Mouse (Mus musculus): Measurements from ENCODE around the gene Lamc3. TPM values are rescaled to one million over a fixed set of nuclear protein-coding genes. Genes with fewer than 3 reads are reported as not detected.

Gene Lamc3
- polyA plus RNA-seq, 1 experiment from 2014 or later, result 0.34 TPM

DNA sequence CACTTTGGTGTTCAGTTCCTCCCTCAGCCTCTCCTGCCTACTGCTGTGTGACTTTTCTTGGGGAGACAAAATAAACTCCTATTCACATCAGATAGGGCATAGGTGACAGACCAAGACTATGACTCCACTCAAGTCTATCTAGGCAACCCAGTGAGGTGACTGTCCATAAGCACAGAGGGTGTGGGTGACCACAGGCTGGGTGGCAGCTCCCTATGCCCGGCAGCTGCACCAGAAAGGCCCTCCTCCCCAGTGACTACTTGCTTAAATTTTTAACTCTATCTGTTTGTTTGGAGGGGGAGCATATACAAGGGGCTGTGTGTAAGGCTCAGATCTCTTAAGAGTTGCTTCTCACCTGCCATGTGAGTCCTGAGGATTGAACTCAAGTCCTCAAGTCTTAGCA is 24.2 kb upstream of the Lamc3 start:
- H3K27me3 ChIP-seq, result peaks cover 15% of the 10 kb centered on the region
- H3K4me1 ChIP-seq, result peaks cover 28% of the 10 kb centered on the region
- H3K4me3 ChIP-seq, result no peak overlapping the region
- no peaks in the 10 kb centered on the region for H3K36me3 ChIP-seq
- no peak overlapping the region for H3K27ac ChIP-seq
- no peak for ATAC-seq (ENCODE audit: low FRiP score, low read depth)
- no peak overlapping the region for H3K4me2 ChIP-seq (replicated peaks)
- no peaks in the 10 kb centered on the region for H3K9me3 ChIP-seq
- H3K9ac ChIP-seq, result no peak overlapping the region
- WGBS, result 50% methylated on average over 1 of the region's 1 CpGs

DNA sequence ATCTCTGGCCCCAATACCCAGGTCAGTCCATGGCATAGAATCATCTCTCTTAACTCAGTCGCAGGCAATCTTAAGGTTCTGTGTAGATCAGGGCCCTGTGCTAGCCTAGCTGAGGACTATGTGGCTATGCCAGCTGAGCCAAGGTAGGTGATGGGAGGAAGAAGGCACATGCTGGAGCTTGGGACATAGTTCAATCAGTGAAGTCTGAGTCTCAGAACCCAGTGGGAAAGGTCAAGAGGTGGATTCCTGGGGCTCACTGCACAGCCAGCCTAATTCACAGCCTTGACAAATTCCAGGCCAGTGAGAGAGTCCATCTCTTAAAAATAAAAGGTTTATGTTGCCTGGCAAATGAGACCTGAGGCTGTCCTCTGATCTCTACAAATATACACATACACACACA is 23.3 kb upstream of the Lamc3 start:
- no peak overlapping the region for H3K9ac ChIP-seq
- H3K36me3 ChIP-seq, result no peaks in the 10 kb centered on the region
- H3K4me3 ChIP-seq, result no peak overlapping the region
- ATAC-seq (ENCODE audit: low FRiP score, low read depth), result no peak
- WGBS, result 87% methylated on average over 1 of the region's 1 CpGs
- no peak overlapping the region for H3K27ac ChIP-seq
- peaks cover 7% of the 10 kb centered on the region; the same call in 1 of the 2 replicates for H3K27me3 ChIP-seq
- peaks cover 23% of the 10 kb centered on the region for H3K4me1 ChIP-seq
- no peaks in the 10 kb centered on the region for H3K9me3 ChIP-seq
- no peak overlapping the region for H3K4me2 ChIP-seq (replicated peaks)

DNA sequence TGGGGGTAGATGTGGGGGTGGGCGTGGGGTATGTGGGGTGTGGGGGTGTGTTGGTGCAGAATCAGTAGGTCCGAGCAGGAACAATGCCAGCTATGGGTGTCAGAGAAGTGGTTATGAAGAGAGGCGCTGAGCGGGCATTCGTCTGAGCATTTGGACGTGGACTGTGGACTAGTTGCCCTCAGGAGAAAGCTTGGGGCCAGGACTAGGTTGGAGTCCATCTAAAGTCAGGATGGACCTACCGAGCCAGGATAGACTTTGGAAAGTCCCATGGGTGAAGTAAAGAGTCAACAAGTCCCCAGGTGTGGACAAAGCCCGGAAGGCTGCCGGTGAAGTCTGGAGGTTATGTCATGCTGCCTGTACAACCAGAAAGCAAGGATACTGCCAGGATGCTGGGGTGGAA is 22.2 kb upstream of the Lamc3 start:
- no peaks in the 10 kb centered on the region for H3K9me3 ChIP-seq
- WGBS, result 86% methylated on average over 9 of the region's 9 CpGs
- H3K4me1 ChIP-seq, result peaks cover 11% of the 10 kb centered on the region
- H3K36me3 ChIP-seq, result no peaks in the 10 kb centered on the region
- H3K27ac ChIP-seq, result no peak overlapping the region
- no peaks in the 10 kb centered on the region for H3K27me3 ChIP-seq
- no peak for ATAC-seq (ENCODE audit: low FRiP score, low read depth)
- no peak overlapping the region for H3K9ac ChIP-seq
- H3K4me3 ChIP-seq, result no peak overlapping the region
- H3K4me2 ChIP-seq (replicated peaks), result no peak overlapping the region

DNA sequence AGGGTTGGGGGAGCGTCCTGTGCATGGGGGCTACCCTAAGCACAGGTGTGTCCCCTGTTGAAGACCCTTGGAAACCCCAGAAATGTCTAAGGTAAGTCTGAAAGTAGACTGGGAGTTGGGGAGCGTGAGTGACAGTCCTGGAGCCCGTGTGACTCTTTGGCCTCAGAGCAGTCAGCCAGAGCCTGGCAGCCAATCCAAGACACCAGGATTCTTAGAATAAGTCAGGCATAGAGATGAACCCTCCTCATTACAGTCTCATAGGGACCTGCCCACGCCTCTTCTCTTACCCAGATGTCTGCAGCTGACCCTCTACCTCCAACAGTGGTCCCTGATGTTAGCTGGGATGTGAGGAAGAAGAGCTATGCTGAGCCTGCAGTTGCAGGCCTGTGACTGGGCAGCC is 21.8 kb upstream of the Lamc3 start:
- Histone ChIP-seq H3K27me3 (no peaks in the 10 kb centered on the region), H3K9me3 (no peaks in the 10 kb centered on the region), H3K27ac (no peak overlapping the region), H3K4me2 (replicated peaks) (no peak overlapping the region), H3K4me3 (no peak overlapping the region), H3K36me3 (no peaks in the 10 kb centered on the region), H3K4me1 (peaks cover 8% of the 10 kb centered on the region), H3K9ac (no peak overlapping the region)
- 57% methylated on average over 4 of the region's 4 CpGs for WGBS
- ATAC-seq (ENCODE audit: low FRiP score, low read depth), result no peak

DNA sequence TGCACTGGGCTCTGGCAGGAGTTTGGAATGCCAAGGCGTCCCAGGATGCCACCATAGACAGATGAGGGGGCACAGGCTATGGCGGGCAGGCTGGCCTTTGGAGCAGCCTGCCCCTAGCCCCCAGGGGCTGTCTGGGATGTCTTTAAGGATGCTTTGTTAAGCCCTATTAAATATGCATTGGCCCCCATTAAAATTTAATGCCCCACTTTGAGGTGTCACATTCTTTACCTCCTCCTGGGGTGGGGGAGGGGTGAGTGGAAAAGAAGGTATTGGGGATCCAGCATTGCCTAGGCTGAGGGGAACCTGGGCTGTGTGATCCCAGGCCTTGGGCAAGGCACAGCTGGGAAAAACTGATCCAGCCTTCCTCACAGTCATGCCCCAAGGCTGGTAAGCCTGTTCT is 21.3 kb upstream of the Lamc3 start:
- no peak overlapping the region for H3K9ac ChIP-seq
- H3K36me3 ChIP-seq, result no peaks in the 10 kb centered on the region
- no peaks in the 10 kb centered on the region for H3K27me3 ChIP-seq
- H3K4me2 ChIP-seq (replicated peaks), result no peak overlapping the region
- ATAC-seq (ENCODE audit: low FRiP score, low read depth), result no peak
- no peak overlapping the region for H3K27ac ChIP-seq
- 22% methylated on average over 2 of the region's 2 CpGs for WGBS
- no peak overlapping the region for H3K4me3 ChIP-seq
- H3K9me3 ChIP-seq, result no peaks in the 10 kb centered on the region
- peaks cover 8% of the 10 kb centered on the region for H3K4me1 ChIP-seq

DNA sequence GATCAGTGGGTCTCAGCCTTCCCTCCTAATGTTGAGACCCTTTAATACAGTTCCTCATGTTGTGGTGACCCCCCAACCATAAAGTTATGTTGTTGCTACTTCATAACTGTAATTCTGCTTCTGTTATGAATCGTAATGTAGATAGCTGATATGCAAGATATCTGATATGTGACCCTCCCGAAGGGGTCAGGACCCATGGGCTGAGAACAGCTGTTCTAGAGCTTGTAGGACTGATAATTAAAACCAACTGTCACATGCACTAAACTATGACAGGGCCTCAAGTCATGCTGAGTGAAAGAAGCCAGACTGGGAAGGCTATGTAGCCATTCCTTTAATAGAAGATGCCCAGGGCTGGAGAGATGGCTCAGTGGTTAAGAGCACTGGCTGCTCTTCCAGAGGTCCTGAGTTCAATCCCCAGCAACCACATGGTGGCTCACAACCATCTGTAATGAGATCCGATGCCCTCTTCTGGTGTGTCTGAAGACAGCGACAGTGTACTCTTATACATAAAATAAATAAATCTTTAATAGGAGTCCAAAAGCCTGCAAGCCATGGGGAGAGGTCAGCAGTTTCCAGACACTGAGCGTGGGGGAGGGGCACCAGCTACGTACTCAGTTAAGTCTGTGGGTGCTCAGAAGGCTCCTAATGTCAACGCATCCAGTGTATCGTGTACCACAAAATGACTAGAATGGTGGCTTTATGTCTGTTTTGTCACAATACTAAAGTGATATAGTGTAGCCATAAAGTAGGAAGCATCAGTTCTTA is 19.1 kb upstream of the Lamc3 start:
- no peak overlapping the region for H3K27ac ChIP-seq
- no peak overlapping the region for H3K9ac ChIP-seq
- H3K27me3 ChIP-seq, result no peaks in the 10 kb centered on the region
- no peak overlapping the region for H3K4me2 ChIP-seq (replicated peaks)
- H3K4me1 ChIP-seq, result peaks cover 8% of the 10 kb centered on the region
- ATAC-seq (ENCODE audit: low FRiP score, low read depth), result no peak
- H3K36me3 ChIP-seq, result no peaks in the 10 kb centered on the region
- WGBS, result 84% methylated on average over 8 of the region's 8 CpGs
- no peak overlapping the region for H3K4me3 ChIP-seq
- H3K9me3 ChIP-seq, result 0 out of 2 replicates have a peak, but pooled peaks cover 3% of the 10 kb centered on the region

DNA sequence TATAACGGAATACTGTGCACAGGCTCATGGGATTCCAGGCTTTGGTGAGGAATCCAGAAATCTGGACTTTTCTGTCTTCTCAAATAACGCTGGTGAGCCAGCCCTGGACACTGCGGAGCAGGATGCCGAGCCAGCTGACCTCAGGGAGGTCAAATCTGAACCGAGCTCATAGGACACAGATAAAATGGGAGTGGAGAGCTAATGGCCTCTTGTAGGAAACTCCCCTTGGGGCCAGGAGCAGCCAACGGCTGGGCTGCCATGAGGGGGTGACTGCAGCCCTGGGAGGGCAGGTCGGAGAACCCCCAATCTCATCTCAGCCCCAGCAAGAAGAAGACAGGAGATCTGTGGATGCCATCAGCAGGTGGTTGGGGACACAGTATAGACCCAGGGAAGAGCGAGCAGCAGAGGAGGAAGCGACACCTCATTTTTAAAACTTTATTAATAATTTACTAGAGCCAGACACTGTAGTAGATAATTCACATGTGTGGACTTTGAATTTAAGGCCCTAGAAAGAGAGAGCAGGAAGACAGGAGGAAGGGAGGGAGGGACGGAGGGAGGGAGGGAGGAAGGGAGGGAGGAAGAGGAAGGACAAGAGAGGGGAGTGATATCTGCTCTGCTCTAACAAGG is 18.4 kb upstream of the Lamc3 start:
- Histone ChIP-seq H3K27ac (no peak overlapping the region), H3K4me2 (replicated peaks) (no peak overlapping the region), H3K9me3 (0 out of 2 replicates have a peak, but pooled peaks cover 3% of the 10 kb centered on the region), H3K4me1 (peaks cover 8% of the 10 kb centered on the region), H3K4me3 (no peak overlapping the region), H3K36me3 (no peaks in the 10 kb centered on the region), H3K9ac (no peak overlapping the region), H3K27me3 (no peaks in the 10 kb centered on the region)
- WGBS, result 66% methylated on average over 10 of the region's 10 CpGs
- ATAC-seq (ENCODE audit: low FRiP score, low read depth), result no peak

DNA sequence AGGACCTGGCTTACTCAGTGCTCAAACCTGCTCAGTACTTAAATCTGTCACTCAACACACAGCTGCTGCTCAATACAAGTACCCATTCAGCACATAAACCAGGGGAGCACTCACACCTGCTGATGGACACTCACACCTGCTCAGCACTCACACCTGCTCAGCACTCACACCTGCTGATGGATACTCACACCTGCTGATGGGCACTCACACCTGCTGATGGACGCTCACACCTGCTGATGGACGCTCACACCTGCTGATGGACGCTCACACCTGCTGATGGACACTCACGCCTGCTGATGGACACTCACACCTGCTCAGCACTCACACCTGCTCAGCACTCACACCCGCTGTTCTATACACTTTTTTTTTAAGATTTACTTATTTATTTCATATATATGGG is 17.4 kb upstream of the Lamc3 start:
- peaks cover 8% of the 10 kb centered on the region for H3K4me1 ChIP-seq
- no peak for ATAC-seq (ENCODE audit: low FRiP score, low read depth)
- 0 out of 2 replicates have a peak, but pooled peaks cover 3% of the 10 kb centered on the region for H3K27me3 ChIP-seq
- H3K4me2 ChIP-seq (replicated peaks), result no peak overlapping the region
- H3K9ac ChIP-seq, result no peak overlapping the region
- 90% methylated on average over 5 of the region's 5 CpGs for WGBS
- 0 out of 2 replicates have a peak, but pooled peaks cover 3% of the 10 kb centered on the region for H3K9me3 ChIP-seq
- no peak overlapping the region for H3K4me3 ChIP-seq
- H3K27ac ChIP-seq, result no peak overlapping the region
- no peaks in the 10 kb centered on the region for H3K36me3 ChIP-seq

DNA sequence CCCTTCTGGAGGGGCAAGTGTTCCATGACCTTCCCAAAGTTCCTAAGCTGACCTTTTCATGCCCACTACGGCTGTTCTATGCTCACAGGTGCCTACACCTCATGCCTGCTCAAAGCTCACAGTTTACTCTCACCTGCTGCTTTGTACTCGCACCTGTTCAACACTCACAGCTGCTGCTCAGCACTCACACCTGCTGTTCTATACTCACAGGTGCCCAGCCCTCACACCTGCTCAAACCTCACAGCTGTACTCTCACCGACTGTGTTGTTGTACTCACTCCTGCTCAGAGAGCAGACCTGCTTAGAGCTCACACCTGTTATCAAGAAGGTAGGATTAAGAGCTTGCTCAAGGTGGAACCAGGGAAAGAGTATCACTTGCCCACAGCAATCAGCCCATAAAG is 16.4 kb upstream of the Lamc3 start:
- H3K4me3 ChIP-seq, result no peak overlapping the region
- WGBS, result 66% methylated on average over 3 of the region's 3 CpGs
- H3K9ac ChIP-seq, result no peak overlapping the region
- H3K27me3 ChIP-seq, result peaks cover 13% of the 10 kb centered on the region
- H3K9me3 ChIP-seq, result 0 out of 2 replicates have a peak, but pooled peaks cover 3% of the 10 kb centered on the region
- H3K4me2 ChIP-seq (replicated peaks), result no peak overlapping the region
- peaks cover 4% of the 10 kb centered on the region for H3K4me1 ChIP-seq
- no peaks in the 10 kb centered on the region for H3K36me3 ChIP-seq
- no peak for ATAC-seq (ENCODE audit: low FRiP score, low read depth)
- no peak overlapping the region for H3K27ac ChIP-seq

DNA sequence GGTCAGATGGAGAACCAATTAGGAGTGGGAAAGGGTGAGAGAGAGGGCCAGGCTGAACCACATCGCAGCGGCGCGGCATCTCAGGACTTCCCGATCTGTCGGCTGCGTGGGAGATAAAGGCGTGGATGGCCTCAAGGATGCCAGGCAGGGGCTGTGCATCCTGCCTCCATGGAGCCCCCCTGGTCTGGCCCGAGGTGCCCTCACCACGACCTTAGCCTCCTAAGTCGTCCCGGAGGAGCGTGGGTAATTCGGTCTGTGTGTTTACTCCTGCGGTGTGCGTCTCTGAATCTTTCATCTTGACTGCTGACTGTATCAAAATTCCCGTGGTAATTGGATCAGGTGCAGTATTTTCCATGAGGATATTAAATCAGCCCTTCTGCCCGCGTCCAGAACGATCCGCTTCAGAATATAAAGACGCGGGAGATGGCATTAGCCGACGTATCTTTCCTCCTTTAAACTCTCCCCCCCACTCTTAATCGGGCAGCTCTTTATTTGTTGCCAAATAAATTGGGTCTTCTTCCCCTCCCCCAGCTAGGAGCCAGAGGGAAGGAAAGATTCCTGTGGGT is 12.7 kb upstream of the Lamc3 start:
- Histone ChIP-seq H3K4me1 (no peaks in the 10 kb centered on the region), H3K4me2 (replicated peaks) (no peak overlapping the region), H3K27me3 (peaks cover 45% of the 10 kb centered on the region), H3K9me3 (0 out of 2 replicates have a peak, but pooled peaks cover 3% of the 10 kb centered on the region), H3K27ac (no peak overlapping the region), H3K4me3 (no peak overlapping the region), H3K9ac (no peak overlapping the region), H3K36me3 (no peaks in the 10 kb centered on the region)
- no peak for ATAC-seq (ENCODE audit: low FRiP score, low read depth)
- WGBS, result 72% methylated on average over 26 of the region's 26 CpGs

DNA sequence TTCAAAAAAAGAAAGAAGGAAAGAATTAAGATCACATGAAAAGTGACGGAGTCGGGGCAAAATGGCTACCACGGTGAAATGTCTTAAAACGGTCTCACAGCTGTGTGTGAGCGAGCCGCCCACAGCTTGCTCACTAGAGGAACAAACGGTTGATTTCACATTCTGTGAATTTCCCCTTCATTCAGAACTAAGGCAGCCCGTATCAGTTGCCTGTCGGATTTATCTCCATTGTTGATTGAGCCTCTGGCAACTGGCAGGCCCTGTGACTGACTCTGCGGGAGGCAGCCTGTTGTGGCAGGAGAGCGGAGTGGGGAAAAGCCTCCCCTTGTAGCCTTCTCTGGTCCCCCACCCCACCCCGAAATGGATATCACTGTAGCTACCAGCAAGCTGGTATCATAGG is 10.6 kb upstream of the Lamc3 start:
- no peak overlapping the region for H3K4me3 ChIP-seq
- 0 out of 2 replicates have a peak, but pooled peaks cover 3% of the 10 kb centered on the region for H3K9me3 ChIP-seq
- H3K4me1 ChIP-seq, result peaks cover 6% of the 10 kb centered on the region; the same call in 1 of the 2 replicates
- H3K9ac ChIP-seq, result no peak overlapping the region
- ATAC-seq (ENCODE audit: low FRiP score, low read depth), result no peak
- H3K36me3 ChIP-seq, result no peaks in the 10 kb centered on the region
- no peak overlapping the region for H3K4me2 ChIP-seq (replicated peaks)
- no peak overlapping the region for H3K27ac ChIP-seq
- peaks cover 66% of the 10 kb centered on the region for H3K27me3 ChIP-seq
- WGBS, result 39% methylated on average over 12 of the region's 12 CpGs

DNA sequence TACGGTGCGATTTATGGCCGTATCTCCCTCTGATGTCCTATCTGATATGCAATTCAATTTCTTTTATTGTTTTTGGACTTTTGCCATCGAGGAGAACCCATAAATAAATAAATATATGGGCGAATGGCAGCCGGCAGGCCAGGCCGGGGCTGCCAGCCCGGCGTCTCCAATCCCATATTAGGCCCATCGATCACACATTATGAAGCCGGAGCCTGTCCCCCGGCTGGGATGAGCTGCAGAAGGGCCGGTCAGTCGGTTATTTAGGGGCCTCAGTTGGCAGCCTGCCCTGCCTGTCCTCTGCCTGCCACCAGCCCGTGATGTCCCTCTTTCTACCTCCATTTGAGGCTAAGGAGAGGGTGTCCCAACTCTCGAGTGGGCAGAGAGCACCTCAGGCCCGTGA is 8.5 kb upstream of the Lamc3 start:
- Histone ChIP-seq H3K4me2 (replicated peaks) (no peak overlapping the region), H3K4me1 (peaks cover 6% of the 10 kb centered on the region; the same call in 1 of the 2 replicates), H3K9me3 (no peaks in the 10 kb centered on the region), H3K27me3 (peaks cover 87% of the 10 kb centered on the region), H3K36me3 (no peaks in the 10 kb centered on the region), H3K9ac (no peak overlapping the region), H3K4me3 (no peak overlapping the region), H3K27ac (no peak overlapping the region)
- no peak for ATAC-seq (ENCODE audit: low FRiP score, low read depth)
- 79% methylated on average over 17 of the region's 17 CpGs for WGBS
